Mouse (Mus musculus): ENCODE data around the gene Klc3. TPM values are rescaled to one million over a fixed set of nuclear protein-coding genes. Genes with fewer than 3 reads are reported as not detected.

Gene Klc3
- total and polyA plus RNA-seq, 2 experiments from 2014 or later = 2.9 to 3.0 TPM

DNA sequence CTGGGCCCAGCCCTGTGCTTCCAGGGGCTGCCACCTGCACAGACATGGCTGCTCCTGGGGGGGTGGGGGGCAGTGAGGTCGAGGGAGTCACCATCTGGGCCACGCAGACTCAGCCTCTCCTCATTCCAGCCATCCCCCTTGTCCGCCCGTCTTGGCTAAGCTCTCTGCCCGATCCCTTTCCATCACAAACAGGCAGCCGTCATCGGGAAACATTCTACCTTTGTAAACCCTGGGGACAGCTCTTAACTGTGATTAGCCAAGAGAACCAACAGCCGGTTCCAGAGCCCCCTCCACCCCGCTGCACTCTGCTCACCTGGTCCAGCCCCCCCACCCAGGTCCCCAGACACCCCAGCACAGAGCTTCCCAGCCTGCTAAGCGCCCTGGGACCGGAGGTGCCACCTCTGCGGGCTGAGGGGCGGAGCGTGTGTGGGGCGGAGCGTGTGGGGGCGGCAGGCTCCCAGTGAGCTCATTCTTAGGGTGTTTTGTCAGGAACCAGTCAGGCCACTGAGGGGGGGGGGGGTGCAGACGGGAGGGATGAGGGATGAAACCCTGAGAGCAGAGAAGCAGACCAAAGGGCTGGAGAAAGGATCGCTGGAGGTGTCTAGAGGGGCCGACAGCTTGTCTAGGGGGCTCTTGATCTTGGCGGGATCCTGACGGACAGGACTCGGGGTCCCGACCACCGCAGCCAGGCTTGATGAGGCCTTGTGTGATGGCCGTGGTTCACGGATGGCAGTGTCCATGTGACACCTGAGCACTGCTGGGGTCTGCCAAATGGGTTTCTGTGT lies 4.2 kb downstream of the Klc3 start:
- H3K9me3 ChIP-seq (ENCODE audit: low read length) = no peaks in the 10 kb centered on the region
- H3K4me3 ChIP-seq (ENCODE audit: low read depth, low read length) = peak overlapping the region; percentile 19; the same call in 1 of the 2 replicates
- H3K4me1 ChIP-seq (ENCODE audit: insufficient read depth) = no peaks in the 10 kb centered on the region
- H3K36me3 ChIP-seq (ENCODE audit: insufficient read depth) = peaks cover 14% of the 10 kb centered on the region
- H3K4me2 ChIP-seq (ENCODE audit: low read depth) = peak overlapping the region; percentile 44
- WGBS = 3% methylated on average over 27 of the region's 27 CpGs
- peak overlapping the region; percentile 33; the same call in 1 of the 2 replicates for H3K9ac ChIP-seq
- ATAC-seq = peak; percentile 45; the same call in 1 of the 2 replicates
- no peak for TF ChIP-seq CTCF (IDR thresholded peaks at IDR 0.05; ENCODE audit: low read depth)
- peaks cover 24% of the 10 kb centered on the region for H3K27me3 ChIP-seq (ENCODE audit: insufficient read depth, low read length)
- no peak overlapping the region for H3K27ac ChIP-seq (ENCODE audit: low read depth, low read length)
- DNase-seq = no peak

DNA sequence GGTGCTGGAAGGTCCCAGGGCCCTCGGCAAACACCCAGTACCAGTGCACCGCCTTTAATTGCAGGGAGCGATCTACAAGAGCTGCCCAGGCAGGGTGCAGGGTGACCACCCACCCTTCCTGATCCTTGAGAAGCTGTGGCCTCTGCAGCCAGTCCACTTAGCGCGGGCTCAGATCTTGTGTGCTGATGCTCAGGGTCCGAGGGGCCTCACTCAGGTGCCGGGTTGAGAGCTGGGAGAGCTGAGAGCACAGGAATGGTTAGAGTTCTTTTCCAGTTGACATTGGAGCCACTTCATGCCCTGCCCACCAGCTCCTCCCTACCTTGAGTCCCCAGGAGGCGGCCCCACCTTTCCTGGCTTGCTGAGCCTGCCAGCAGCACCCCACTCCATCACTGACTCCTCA lies 9.4 kb downstream of the Klc3 start:
- no peak for ATAC-seq
- Histone ChIP-seq H3K4me1 (ENCODE audit: insufficient read depth) (no peaks in the 10 kb centered on the region), H3K4me2 (ENCODE audit: low read depth) (no peak overlapping the region), H3K4me3 (ENCODE audit: low read depth, low read length) (no peak overlapping the region), H3K9ac (no peak overlapping the region), H3K27ac (ENCODE audit: low read depth, low read length) (no peak overlapping the region), H3K36me3 (ENCODE audit: insufficient read depth) (peaks cover 65% of the 10 kb centered on the region), H3K9me3 (ENCODE audit: low read length) (no peaks in the 10 kb centered on the region), H3K27me3 (ENCODE audit: insufficient read depth, low read length) (no peaks in the 10 kb centered on the region)
- no peak for DNase-seq
- TF ChIP-seq CTCF (IDR thresholded peaks at IDR 0.05; ENCODE audit: low read depth) = no peak
- WGBS = 91% methylated on average over 8 of the region's 8 CpGs

DNA sequence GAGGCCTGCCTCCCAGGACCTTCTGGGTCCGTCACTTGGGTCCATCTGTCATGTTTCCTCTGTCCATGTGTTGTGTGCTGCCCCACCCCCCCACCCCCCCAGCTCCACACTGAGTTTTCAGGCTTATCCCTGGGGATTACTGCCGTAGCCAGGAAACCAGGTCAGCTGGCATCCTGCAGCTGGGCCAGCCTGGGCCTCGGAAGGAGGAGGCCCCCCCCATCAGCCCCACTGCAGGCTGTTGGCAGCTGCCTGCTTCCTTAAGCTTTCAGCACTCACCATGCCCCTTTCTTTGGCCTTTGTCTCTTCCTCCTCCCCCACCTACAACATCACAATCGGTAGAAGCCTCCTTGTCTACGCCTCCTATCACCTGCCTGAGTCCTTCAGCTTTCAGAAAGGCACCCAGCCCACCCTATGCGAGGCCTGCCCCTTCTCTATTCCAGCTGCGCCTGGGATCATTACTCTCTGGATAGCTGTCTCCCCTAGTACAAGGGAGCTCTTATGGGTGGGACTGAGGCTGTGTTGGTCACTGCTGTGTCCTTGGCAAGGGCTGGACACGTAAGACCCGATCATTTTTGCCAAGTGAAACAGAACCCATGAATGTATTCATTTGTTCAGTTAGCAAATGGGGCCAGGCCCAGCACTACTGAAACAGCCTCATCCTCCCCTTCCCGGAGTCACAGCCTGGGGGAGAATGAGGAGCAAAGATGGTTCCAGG lies 15.0 kb downstream of the Klc3 start:
- no peak for TF ChIP-seq CTCF (IDR thresholded peaks at IDR 0.05; ENCODE audit: low read depth)
- H3K9ac ChIP-seq = no peak overlapping the region
- ATAC-seq (peak; percentile 38), DNase-seq (no peak)
- no peak overlapping the region for H3K4me3 ChIP-seq (ENCODE audit: low read depth, low read length)
- peaks cover 89% of the 10 kb centered on the region for H3K36me3 ChIP-seq (ENCODE audit: insufficient read depth)
- no peak overlapping the region for H3K27ac ChIP-seq (ENCODE audit: low read depth, low read length)
- H3K27me3 ChIP-seq (ENCODE audit: insufficient read depth, low read length) = no peaks in the 10 kb centered on the region
- no peaks in the 10 kb centered on the region for H3K9me3 ChIP-seq (ENCODE audit: low read length)
- no peaks in the 10 kb centered on the region for H3K4me1 ChIP-seq (ENCODE audit: insufficient read depth)
- H3K4me2 ChIP-seq (ENCODE audit: low read depth) = no peak overlapping the region
- 66% methylated on average over 10 of the region's 10 CpGs for WGBS

DNA sequence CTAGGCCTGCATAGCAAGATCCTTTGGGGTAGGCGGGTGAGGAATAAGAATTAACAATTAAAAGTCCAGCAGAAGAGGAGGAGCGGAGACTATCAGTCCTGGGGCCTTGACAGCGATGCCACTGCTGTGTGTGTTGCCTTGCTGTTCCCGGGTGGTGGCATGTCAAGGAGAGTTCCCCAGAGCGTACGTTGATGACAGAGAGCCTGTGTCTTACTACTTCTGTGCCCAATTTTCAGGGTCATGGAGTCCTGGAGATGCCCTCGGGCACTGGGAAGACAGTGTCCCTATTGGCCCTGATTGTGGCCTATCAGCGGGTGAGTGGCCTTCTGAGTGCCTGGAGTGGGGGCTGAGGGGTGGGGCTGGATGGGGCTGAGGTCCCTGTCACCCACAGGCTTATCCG lies 20.2 kb downstream of the Klc3 start:
- no peak overlapping the region for H3K27ac ChIP-seq (ENCODE audit: low read depth, low read length)
- no peak overlapping the region for H3K4me3 ChIP-seq (ENCODE audit: low read depth, low read length)
- WGBS = 89% methylated on average over 9 of the region's 9 CpGs
- peaks cover 11% of the 10 kb centered on the region; the same call in 1 of the 2 replicates for H3K4me1 ChIP-seq (ENCODE audit: insufficient read depth)
- no peak for ATAC-seq
- TF ChIP-seq CTCF (IDR thresholded peaks at IDR 0.05; ENCODE audit: low read depth) = no peak
- H3K9ac ChIP-seq = no peak overlapping the region
- H3K4me2 ChIP-seq (ENCODE audit: low read depth) = no peak overlapping the region
- DNase-seq = no peak
- no peaks in the 10 kb centered on the region for H3K9me3 ChIP-seq (ENCODE audit: low read length)
- peaks cover 40% of the 10 kb centered on the region for H3K36me3 ChIP-seq (ENCODE audit: insufficient read depth)
- H3K27me3 ChIP-seq (ENCODE audit: insufficient read depth, low read length) = no peaks in the 10 kb centered on the region

DNA sequence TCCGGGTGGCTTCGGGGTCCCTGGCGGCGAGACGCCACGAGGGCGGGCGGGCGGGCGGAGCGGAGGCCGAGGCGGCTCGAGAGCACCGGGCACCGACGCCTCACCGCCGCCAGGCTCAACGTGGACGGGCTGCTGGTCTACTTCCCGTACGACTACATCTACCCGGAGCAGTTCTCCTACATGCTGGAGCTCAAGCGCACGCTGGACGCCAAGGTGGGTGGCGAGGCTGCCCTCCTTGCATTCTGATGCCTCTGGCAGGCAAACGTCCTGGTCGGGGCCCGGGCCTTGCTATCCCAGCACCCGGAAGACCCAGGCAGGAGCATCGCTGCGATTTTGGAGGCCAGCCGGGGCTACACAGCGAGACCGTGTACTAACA lies 21.8 kb downstream of the Klc3 start:
- H3K9ac ChIP-seq = peak overlapping the region; percentile 72
- no peaks in the 10 kb centered on the region for H3K27me3 ChIP-seq (ENCODE audit: insufficient read depth, low read length)
- H3K4me2 ChIP-seq (ENCODE audit: low read depth) = peak overlapping the region; percentile 73
- peak; percentile 32 for DNase-seq
- H3K27ac ChIP-seq (ENCODE audit: low read depth, low read length) = peak overlapping the region; percentile 72
- 4% methylated on average over 27 of the region's 37 CpGs for WGBS
- peak overlapping the region; percentile 81 for H3K4me3 ChIP-seq (ENCODE audit: low read depth, low read length)
- H3K9me3 ChIP-seq (ENCODE audit: low read length) = no peaks in the 10 kb centered on the region
- peak; percentile 50 for ATAC-seq
- peak; percentile 26 for TF ChIP-seq CTCF (IDR thresholded peaks at IDR 0.05; ENCODE audit: low read depth)
- peaks cover 27% of the 10 kb centered on the region for H3K36me3 ChIP-seq (ENCODE audit: insufficient read depth)
- peaks cover 11% of the 10 kb centered on the region; the same call in 1 of the 2 replicates for H3K4me1 ChIP-seq (ENCODE audit: insufficient read depth)

DNA sequence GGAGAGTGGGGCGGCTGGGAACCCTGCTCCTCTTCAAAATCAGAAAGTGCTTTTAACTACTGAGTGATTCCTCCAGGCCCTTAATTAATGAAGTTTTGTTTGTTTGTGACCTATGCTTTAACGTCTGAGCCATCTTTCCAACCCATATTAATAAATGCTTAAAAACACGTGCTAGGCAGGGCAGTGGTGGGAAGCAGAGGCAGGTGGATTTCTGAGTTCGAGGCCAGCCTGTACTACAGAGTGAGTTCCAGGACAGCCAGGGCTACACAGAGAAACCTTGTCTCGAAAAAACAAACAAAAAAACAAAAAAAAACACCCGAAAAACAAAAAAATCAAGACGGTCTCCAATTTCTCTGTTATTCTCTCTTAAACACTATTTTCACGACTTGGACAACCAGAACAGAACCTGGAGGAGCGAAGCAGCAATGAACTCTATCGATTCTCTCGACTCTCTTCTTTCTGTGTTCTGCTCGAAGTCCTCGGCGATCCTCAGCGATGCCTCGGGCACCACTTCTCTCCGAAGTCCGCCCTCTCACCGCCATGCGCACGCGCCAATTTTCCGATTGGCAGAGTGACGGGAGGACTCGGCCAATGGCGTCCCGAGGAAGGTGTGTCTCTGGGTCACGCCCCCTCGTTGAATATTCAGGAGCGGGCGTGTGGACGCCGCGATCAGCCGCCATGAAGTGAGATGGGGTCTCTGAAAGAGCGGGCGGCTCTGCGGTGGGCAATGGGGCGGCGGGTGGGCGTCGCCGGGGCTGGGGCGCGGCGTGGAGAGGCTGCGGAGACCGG lies 22.3 kb downstream of the Klc3 start, which contains the start of gene Ercc2:
Ercc2 (plus strand) TSS at position 634 of the 789 bp plus-strand sequence.
- DNase-seq (peak; percentile 100), ATAC-seq (peak; percentile 98)
- peak within 1 kb of the TSS; percentile 72 for H3K27ac ChIP-seq (ENCODE audit: low read depth, low read length)
- no peaks in the 10 kb centered on the region for H3K9me3 ChIP-seq (ENCODE audit: low read length)
- TF ChIP-seq CTCF (IDR thresholded peaks at IDR 0.05; ENCODE audit: low read depth) = no peak
- peaks cover 11% of the 10 kb centered on the region; the same call in 1 of the 2 replicates for H3K4me1 ChIP-seq (ENCODE audit: insufficient read depth)
- peak within 1 kb of the TSS; percentile 73 for H3K4me2 ChIP-seq (ENCODE audit: low read depth)
- peak within 1 kb of the TSS; percentile 72 for H3K9ac ChIP-seq
- H3K36me3 ChIP-seq (ENCODE audit: insufficient read depth) = peaks cover 22% of the 10 kb centered on the region
- peak within 1 kb of the TSS; percentile 81 for H3K4me3 ChIP-seq (ENCODE audit: low read depth, low read length)
- 7% methylated on average over 43 of the region's 48 CpGs for WGBS
- H3K27me3 ChIP-seq (ENCODE audit: insufficient read depth, low read length) = no peaks in the 10 kb centered on the region

Data from forebrain, postnatal 0 days (tissue).